Mouse (Mus musculus) erythroblast, embryonic 14.5 days (primary cell): ENCODE measurements around the gene Tmem108. TPM values are rescaled to one million over a fixed set of nuclear protein-coding genes. Genes with fewer than 3 reads are reported as not detected.

ENCODE experiments used
- H3K27me3 ChIP-seq: 2 replicates; pipeline ENCODE4 v1.6.1; 2012; ENCODE audit warnings: inconsistent platforms; ENCODE audit not compliant: control insufficient read depth
- H3K36me3 ChIP-seq: 2 replicates; pipeline ENCODE4 v1.6.1; 2012; ENCODE audit warnings: mild to moderate bottlenecking, inconsistent platforms; ENCODE audit not compliant: control insufficient read depth
- H3K4me1 ChIP-seq: 2 replicates; pipeline ENCODE4 v1.6.1; 2012; ENCODE audit warnings: inconsistent platforms; ENCODE audit not compliant: control insufficient read depth
- H3K4me3 ChIP-seq: replicated peaks from 2 replicates; pipeline ENCODE3; 2012; ENCODE audit warnings: moderate library complexity, mild to moderate bottlenecking, inconsistent platforms
- H3K9me3 ChIP-seq: 2 replicates; pipeline ENCODE4 v1.6.1; 2012; ENCODE audit warnings: low read length, inconsistent platforms, mixed read lengths; ENCODE audit not compliant: control insufficient read depth
- GATA1 ChIP-seq: IDR thresholded peaks from 2 replicates; pipeline ENCODE4 v1.6.1; 2012; ENCODE audit warnings: low read length, inconsistent platforms, mixed read lengths
- TAL1 ChIP-seq: IDR thresholded peaks from 3 replicates; pipeline ENCODE4 v1.6.1; 2012; ENCODE audit warnings: low read length, inconsistent platforms, mixed read lengths
- polyA plus RNA-seq: library from polyadenylated mRNA; stranded (reverse); fragments of >175 nt; gene quantifications from 2 replicates; pipeline ENCODE4 v1.2.3, GENCODE M21; 2012

Tmem108 gene
- polyA plus RNA-seq, 1 experiment: not detected

GRCm38 (mm10) chr9:103475414-103475813 lies 286.2 kb downstream of the Tmem108 start:
- H3K4me1 ChIP-seq: no peaks in the 10 kb centered on the region
- no peak overlapping the region for H3K4me3 ChIP-seq
- peaks cover 7% of the 10 kb centered on the region for H3K9me3 ChIP-seq
- H3K36me3 ChIP-seq: no peaks in the 10 kb centered on the region
- TF ChIP-seq GATA1 (no peak), TAL1 (no peak)
- no peaks in the 10 kb centered on the region for H3K27me3 ChIP-seq

- Histone ChIP-seq H3K4me1 (no peaks in the 10 kb centered on the region), H3K9me3 (peaks cover 11% of the 10 kb centered on the region), H3K4me3 (no peak overlapping the region), H3K36me3 (no peaks in the 10 kb centered on the region), H3K27me3 (no peaks in the 10 kb centered on the region)
- TF ChIP-seq GATA1: no peak
- no peak for TF ChIP-seq TAL1
Measured at GRCm38 (mm10) chr9:103473915-103474688, 287.5 kb downstream of the Tmem108 start.

GRCm38 (mm10) chr9:103471784-103472183 lies 289.9 kb downstream of the Tmem108 start:
- H3K4me3 ChIP-seq: no peak overlapping the region
- H3K4me1 ChIP-seq: no peaks in the 10 kb centered on the region
- no peaks in the 10 kb centered on the region for H3K36me3 ChIP-seq
- H3K27me3 ChIP-seq: no peaks in the 10 kb centered on the region
- H3K9me3 ChIP-seq: peaks cover 11% of the 10 kb centered on the region
- TF ChIP-seq TAL1 (no peak), GATA1 (no peak)

GRCm38 (mm10) chr9:103469516-103469915 lies 292.1 kb downstream of the Tmem108 start:
- H3K27me3 ChIP-seq: no peaks in the 10 kb centered on the region
- peaks cover 11% of the 10 kb centered on the region for H3K9me3 ChIP-seq

GRCm38 (mm10) chr9:103468911-103469310 lies 292.7 kb downstream of the Tmem108 start:
- Histone ChIP-seq H3K9me3 (peaks cover 11% of the 10 kb centered on the region), H3K27me3 (no peaks in the 10 kb centered on the region), H3K36me3 (no peaks in the 10 kb centered on the region), H3K4me3 (no peak overlapping the region), H3K4me1 (no peaks in the 10 kb centered on the region)
- no peak for TF ChIP-seq GATA1

More at GRCm38 (mm10) chr9:103469516-103469915, 292.1 kb downstream of the Tmem108 start:
- H3K36me3 ChIP-seq: no peaks in the 10 kb centered on the region
- H3K4me3 ChIP-seq: no peak overlapping the region
- no peaks in the 10 kb centered on the region for H3K4me1 ChIP-seq
- no peak for TF ChIP-seq TAL1
- TF ChIP-seq GATA1: no peak

GRCm38 (mm10) chr9:103465711-103466220 lies 295.9 kb downstream of the Tmem108 start:
- Histone ChIP-seq H3K27me3 (no peaks in the 10 kb centered on the region), H3K9me3 (peaks cover 6% of the 10 kb centered on the region; the same call in 1 of the 2 replicates)
- TF ChIP-seq GATA1 (no peak), TAL1 (no peak)

GRCm38 (mm10) chr9:103465293-103465692 lies 296.3 kb downstream of the Tmem108 start:
- H3K4me1 ChIP-seq: no peaks in the 10 kb centered on the region
- H3K9me3 ChIP-seq: 0 out of 2 replicates have a peak, but pooled peaks cover 3% of the 10 kb centered on the region
- TF ChIP-seq GATA1 (no peak), TAL1 (no peak)
- H3K36me3 ChIP-seq: no peaks in the 10 kb centered on the region
- no peaks in the 10 kb centered on the region for H3K27me3 ChIP-seq
- no peak overlapping the region for H3K4me3 ChIP-seq

More at GRCm38 (mm10) chr9:103465711-103466220, 295.9 kb downstream of the Tmem108 start:
- Histone ChIP-seq H3K36me3 (no peaks in the 10 kb centered on the region), H3K4me3 (no peak overlapping the region), H3K4me1 (no peaks in the 10 kb centered on the region)

GRCm38 (mm10) chr9:103463833-103464232 lies 297.8 kb downstream of the Tmem108 start:
- Histone ChIP-seq H3K27me3 (no peaks in the 10 kb centered on the region), H3K9me3 (no peaks in the 10 kb centered on the region), H3K4me3 (no peak overlapping the region), H3K4me1 (no peaks in the 10 kb centered on the region), H3K36me3 (no peaks in the 10 kb centered on the region)
- TF ChIP-seq TAL1 (no peak), GATA1 (no peak)

GRCm38 (mm10) chr9:103459839-103460238 lies 301.8 kb downstream of the Tmem108 start:
- Histone ChIP-seq H3K36me3 (no peaks in the 10 kb centered on the region), H3K4me3 (no peak overlapping the region), H3K27me3 (no peaks in the 10 kb centered on the region), H3K4me1 (no peaks in the 10 kb centered on the region), H3K9me3 (no peaks in the 10 kb centered on the region)
- TF ChIP-seq TAL1: no peak
- TF ChIP-seq GATA1: no peak
